Mouse (Mus musculus) lung, embryonic 16.5 days (tissue): ENCODE measurements around the gene Napsa. TPM values are rescaled to one million over a fixed set of nuclear protein-coding genes. Genes with fewer than 3 reads are reported as not detected.

Experiments
- ATAC-seq: fragments of 200-750 bp; cut with Nextera tagmentation; 2 replicates; pipeline ENCODE4 v1.8.0; 2017; ENCODE audit warnings: low read depth, mild to moderate bottlenecking, moderate library complexity
- H3K27ac ChIP-seq: fragments of 300-500 bp; sonication (generic); 2 replicates; pipeline ENCODE4 v1.5.1; 2014; ENCODE audit warnings: mild to moderate bottlenecking, control low read depth, low read length
- H3K27me3 ChIP-seq: fragments of 300-500 bp; sonication (generic); 2 replicates; pipeline ENCODE4 v1.6.1; 2014; ENCODE audit warnings: low read depth, low read length, mixed read lengths; ENCODE audit not compliant: control insufficient read depth, insufficient read depth
- H3K36me3 ChIP-seq: fragments of 300-500 bp; sonication (generic); 2 replicates; pipeline ENCODE4 v1.6.1; 2014; ENCODE audit warnings: low read length; ENCODE audit not compliant: control insufficient read depth, insufficient read depth
- H3K4me1 ChIP-seq: fragments of 300-500 bp; sonication (generic); replicated peaks from 2 replicates; pipeline ENCODE4 v1.6.1; 2014; ENCODE audit warnings: low read length, mixed read lengths; ENCODE audit not compliant: control insufficient read depth, insufficient read depth
- H3K4me2 ChIP-seq: fragments of 300-500 bp; sonication (generic); 2 replicates; pipeline ENCODE4 v1.6.1; 2014; ENCODE audit warnings: low read depth, low read length, control low read depth
- H3K4me3 ChIP-seq: fragments of 300-500 bp; sonication (generic); 2 replicates; pipeline ENCODE4 v1.5.1; 2014; ENCODE audit warnings: mild to moderate bottlenecking, low read length, control low read depth
- H3K9ac ChIP-seq: fragments of 300-500 bp; sonication (generic); 2 replicates; pipeline ENCODE4 v1.6.1; 2014; ENCODE audit warnings: low read length, control low read depth
- H3K9me3 ChIP-seq: fragments of 300-500 bp; sonication (generic); 2 replicates; pipeline ENCODE4 v1.6.1; 2016; ENCODE audit warnings: low read length; ENCODE audit not compliant: control insufficient read depth
- whole genome bisulfite sequencing: fragments of 180-500 bp; shearing (Covaris S2); extraction: QIAGEN DNeasy Blood & Tissue Kit; methylation state at CpG from one replicate; pipeline ENCODE4 v1.1.7; 2014; 5-methylcytosine and 5-hydroxymethylcytosine counted together
- polyA plus RNA-seq: library from polyadenylated mRNA; unstranded; fragments of >200 nt; fragmentation: Nextera tagmentation; extraction: Ambion mirVana; gene quantifications from 2 replicates; pipeline ENCODE4 v1.2.1, GENCODE M21; 2015

Gene Napsa
- polyA plus RNA-seq, 1 experiment from 2014 or later = 93.0 TPM

DNA sequence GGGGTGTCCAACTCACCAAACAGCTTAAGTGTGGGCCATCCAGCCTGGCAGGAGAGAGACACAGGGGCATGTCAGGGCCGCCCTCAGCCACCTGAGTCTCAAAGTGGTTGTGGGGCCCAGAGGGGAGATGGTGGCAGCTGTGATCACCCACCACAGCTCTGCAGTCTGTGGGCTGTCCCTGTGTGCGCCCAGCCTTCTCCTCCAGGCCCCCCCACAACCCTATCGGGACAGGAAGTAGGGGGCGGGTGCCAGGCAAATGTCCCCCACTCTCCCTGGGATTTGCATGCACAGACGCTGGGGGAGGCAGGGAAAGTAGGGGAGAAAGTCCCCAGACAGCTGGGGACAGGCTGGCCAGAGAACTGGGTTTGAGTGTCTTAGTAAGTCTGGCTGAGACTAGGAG lies 41.0 kb upstream of the Napsa start:
- Histone ChIP-seq H3K9ac (no peak overlapping the region), H3K9me3 (no peaks in the 10 kb centered on the region), H3K27me3 (peaks cover 3% of the 10 kb centered on the region; the same call in 1 of the 2 replicates), H3K4me1 (peaks cover 5% of the 10 kb centered on the region; the same call in 1 of the 2 replicates), H3K27ac (no peak overlapping the region), H3K36me3 (peaks cover 15% of the 10 kb centered on the region), H3K4me3 (no peak overlapping the region), H3K4me2 (no peak overlapping the region)
- no peak for ATAC-seq
- 19% methylated on average over 5 of the region's 5 CpGs for WGBS

DNA sequence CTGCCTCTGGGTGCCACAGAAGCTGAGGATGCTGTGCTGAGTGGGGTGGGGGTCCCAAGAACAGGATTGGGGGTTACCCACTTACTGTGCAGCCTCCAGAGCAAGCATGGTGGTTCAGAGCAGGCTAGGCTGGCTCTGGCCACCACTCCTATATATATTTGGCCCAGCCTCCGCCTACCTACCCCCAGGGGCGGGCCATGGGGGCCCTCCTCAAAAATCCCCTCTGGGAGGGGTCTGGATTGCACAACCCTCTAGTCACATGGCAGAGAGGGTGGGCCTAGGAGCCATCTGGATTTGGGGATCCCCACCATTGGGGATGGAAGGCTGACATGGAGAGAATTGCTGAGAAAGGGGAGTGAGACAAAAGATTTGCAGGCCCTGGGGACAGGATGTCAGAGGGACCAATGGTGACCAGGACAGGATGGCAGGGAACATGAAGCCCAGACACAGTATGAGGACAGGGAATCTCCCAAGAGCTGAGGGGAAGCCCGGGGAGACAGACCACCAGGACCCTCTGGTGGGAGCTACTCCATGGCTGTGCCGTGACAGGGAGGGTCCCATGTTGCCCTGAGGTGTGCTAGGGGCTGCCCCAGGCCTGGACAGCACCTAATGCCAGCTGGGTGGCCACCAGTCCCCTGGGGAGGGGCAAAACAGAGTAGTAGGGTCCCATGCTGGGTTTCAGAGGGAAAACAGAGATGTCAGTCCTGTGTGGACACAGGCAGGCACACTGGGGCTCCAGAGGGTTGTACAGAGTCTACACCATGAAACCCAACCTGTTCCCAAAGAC lies 40.0 kb upstream of the Napsa start, which contains the start of gene Spib:
Spib (minus strand) TSS at position 126 of the 787 bp plus-strand sequence.
- no peak within 1 kb of the TSS for H3K27ac ChIP-seq
- no peak within 1 kb of the TSS for H3K9ac ChIP-seq
- H3K4me2 ChIP-seq = no peak within 1 kb of the TSS
- peaks cover 3% of the 10 kb centered on the region; the same call in 1 of the 2 replicates for H3K27me3 ChIP-seq
- H3K36me3 ChIP-seq = peaks cover 23% of the 10 kb centered on the region
- H3K4me1 ChIP-seq = peaks cover 5% of the 10 kb centered on the region; the same call in 1 of the 2 replicates
- WGBS = 73% methylated on average over 4 of the region's 4 CpGs
- no peaks in the 10 kb centered on the region for H3K9me3 ChIP-seq
- no peak within 1 kb of the TSS for H3K4me3 ChIP-seq
- ATAC-seq = no peak

DNA sequence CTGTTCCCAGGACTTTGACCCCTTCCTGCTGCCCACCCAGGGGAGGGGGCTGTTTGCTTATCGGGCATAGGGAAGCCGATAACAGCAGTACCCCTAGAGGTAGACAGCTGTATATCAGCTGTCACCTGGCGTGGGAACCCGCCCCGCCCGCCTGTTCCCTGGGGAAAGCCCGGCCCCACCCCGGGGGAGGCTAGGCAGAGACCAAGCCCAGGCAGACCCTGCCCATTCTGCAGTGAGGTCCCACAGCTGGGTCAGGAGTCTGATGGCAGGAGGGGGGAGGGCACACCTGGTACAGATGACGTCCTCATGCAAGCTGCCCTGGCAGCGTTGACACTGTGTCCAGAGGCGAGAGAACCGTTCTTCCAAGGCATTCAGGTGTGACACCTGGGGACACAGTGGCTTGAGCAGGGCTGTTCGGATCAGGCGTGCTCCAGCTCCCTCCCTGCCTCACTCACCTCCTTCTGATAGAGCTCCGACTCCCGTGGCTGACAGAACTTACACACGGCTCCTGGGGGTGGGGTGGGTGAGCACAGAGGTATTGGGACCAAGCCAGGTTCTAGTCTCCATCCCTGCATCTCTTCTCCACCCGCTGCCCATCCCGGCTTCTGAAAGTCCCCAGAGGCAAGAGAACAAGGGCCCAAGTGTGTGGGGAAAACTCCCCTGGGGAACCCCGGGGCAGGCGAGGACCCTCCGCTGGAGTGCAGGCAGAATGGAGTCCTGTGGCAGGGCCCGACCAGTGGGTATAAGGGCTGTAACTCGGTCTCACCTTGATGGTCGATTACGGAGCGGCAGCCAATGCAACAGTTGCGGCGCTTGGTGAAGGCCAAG lies 39.0 kb upstream of the Napsa start:
- Histone ChIP-seq H3K4me2 (no peak overlapping the region), H3K4me1 (no peaks in the 10 kb centered on the region), H3K27me3 (peaks cover 3% of the 10 kb centered on the region; the same call in 1 of the 2 replicates), H3K9ac (no peak overlapping the region), H3K27ac (no peak overlapping the region), H3K36me3 (peaks cover 31% of the 10 kb centered on the region), H3K9me3 (no peaks in the 10 kb centered on the region), H3K4me3 (no peak overlapping the region)
- no peak for ATAC-seq
- WGBS = 81% methylated on average over 29 of the region's 29 CpGs

DNA sequence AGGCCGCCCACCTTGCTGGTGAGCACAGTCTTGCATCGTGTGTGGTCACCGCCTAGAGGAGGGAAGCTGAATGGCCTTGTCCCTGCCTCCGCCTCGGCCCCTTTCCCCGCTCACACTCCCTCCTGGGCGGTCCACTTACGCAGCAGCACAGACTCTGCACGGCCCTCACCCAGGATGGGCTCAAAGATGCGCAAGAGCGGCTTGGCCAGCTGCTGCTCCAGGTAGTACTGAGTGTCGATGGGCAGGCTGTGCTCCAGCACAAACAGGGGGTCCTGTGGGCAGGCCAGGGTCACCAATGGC lies 38.5 kb upstream of the Napsa start:
- Histone ChIP-seq H3K4me1 (no peaks in the 10 kb centered on the region), H3K27ac (no peak overlapping the region), H3K4me2 (no peak overlapping the region), H3K27me3 (peaks cover under 1% of the 10 kb centered on the region; the same call in 1 of the 2 replicates), H3K4me3 (no peak overlapping the region), H3K36me3 (peaks cover 36% of the 10 kb centered on the region), H3K9ac (no peak overlapping the region), H3K9me3 (no peaks in the 10 kb centered on the region)
- ATAC-seq = no peak
- WGBS = 78% methylated on average over 12 of the region's 12 CpGs

DNA sequence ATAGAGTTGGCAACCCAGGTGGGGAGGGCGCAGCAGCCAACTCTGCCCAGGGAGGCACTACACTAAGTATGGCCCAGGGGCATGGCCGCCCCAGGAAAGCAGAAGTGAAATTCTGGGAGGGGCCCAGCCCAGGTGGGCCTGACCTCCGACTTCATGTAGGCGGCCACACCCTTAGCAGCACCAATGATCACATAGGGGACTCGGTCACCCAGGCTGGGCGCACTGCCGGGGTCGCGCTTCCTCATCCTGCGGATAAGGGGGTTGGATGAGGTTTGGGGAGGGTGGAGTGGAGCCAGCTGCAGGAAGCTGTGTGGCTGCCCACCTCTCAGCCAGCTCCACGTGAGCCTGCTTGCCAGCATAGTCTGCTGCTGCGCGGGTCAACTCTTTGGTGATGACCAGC lies 37.9 kb upstream of the Napsa start:
- Histone ChIP-seq H3K27me3 (no peaks in the 10 kb centered on the region), H3K4me1 (no peaks in the 10 kb centered on the region), H3K27ac (no peak overlapping the region), H3K9me3 (no peaks in the 10 kb centered on the region), H3K4me3 (no peak overlapping the region), H3K36me3 (peaks cover 40% of the 10 kb centered on the region), H3K9ac (no peak overlapping the region), H3K4me2 (no peak overlapping the region)
- WGBS = 86% methylated on average over 13 of the region's 13 CpGs
- no peak for ATAC-seq

DNA sequence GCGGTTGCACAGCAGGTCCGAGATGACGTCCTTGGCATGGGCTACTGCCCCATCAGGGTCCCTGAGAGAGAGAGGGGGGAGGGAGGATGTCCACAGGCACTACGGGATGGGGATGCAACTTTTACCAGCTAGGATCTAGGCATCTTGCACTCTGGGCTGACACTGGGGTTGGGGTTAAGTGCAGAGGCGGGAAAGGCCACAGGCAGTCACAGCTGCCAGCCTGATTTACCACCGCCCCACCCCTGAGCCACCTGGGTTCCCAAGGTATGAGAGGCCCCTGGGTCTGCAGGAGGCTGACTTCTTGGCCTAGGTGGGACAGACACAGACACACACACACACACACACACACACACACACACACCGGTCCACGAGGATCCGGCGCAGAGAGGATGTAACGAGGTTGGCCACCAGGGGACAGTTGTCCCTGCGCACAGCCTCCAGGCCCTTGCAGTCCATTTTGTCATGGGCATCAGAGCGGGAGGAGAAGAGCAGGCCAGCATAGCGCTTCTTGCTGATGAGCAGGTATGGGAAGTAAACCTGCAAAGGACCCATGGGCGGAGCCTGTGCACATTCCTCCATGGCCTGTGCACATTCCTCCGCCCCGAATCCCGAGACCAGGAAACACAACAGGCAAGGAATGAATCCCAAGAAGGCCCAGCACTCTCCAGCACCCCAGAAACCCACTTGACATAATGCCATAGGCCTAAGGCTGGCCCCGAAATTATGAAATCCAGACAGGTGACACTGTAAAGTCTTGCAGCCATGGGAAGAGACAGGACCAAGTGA lies 37.3 kb upstream of the Napsa start:
- H3K27ac ChIP-seq = no peak overlapping the region
- no peak overlapping the region for H3K4me3 ChIP-seq
- peaks cover 45% of the 10 kb centered on the region for H3K36me3 ChIP-seq
- H3K4me2 ChIP-seq = no peak overlapping the region
- no peaks in the 10 kb centered on the region for H3K27me3 ChIP-seq
- WGBS = 82% methylated on average over 19 of the region's 19 CpGs
- no peak for ATAC-seq
- H3K4me1 ChIP-seq = no peaks in the 10 kb centered on the region
- no peaks in the 10 kb centered on the region for H3K9me3 ChIP-seq
- H3K9ac ChIP-seq = no peak overlapping the region

DNA sequence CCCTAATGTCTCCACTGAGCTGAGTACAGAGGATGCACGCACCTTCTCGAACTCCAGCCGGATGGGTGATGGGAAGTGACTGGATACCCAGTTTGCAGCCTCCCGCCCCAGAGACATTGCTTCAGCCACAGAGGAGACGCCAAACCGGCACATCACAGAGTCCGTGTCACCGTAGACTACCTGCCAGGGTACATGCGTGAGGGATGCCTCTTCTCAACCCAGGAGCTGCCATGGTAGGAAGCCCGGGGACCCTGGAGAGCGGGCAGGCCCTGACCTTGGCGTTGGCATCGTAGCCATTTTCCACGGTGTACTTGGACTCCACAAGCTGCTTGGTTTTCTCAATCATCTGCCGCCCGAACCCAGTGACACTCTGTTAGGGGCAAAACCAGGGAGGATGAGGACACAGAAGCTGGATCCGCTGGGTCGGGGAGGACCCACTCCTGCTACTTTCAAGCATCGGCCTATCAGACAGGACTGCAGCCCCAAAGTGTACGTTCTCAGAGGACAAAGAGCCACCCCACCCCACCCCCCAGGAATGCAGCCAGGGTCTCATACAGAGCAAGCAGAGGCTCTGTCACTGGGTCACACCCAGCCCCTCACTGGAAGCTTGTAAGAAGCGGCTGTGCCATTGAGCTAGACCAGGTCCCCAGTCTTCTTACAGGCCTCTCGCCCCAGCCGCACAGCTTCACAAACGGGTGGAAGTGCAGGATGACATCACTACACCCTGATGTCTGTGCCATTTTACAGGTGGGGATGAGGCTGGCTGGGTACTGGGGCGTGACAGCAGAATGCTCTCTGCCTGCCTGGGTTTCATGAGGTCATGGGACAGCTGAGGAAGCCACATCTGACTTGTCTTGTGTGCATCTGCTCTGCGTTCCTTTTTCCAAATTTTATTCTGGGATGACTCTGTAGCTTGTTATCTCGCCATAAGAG lies 36.3 kb upstream of the Napsa start:
- H3K36me3 ChIP-seq = peaks cover 50% of the 10 kb centered on the region
- WGBS = 90% methylated on average over 27 of the region's 27 CpGs
- no peak overlapping the region for H3K4me3 ChIP-seq
- no peaks in the 10 kb centered on the region for H3K9me3 ChIP-seq
- no peak for ATAC-seq
- no peak overlapping the region for H3K27ac ChIP-seq
- no peak overlapping the region for H3K9ac ChIP-seq
- H3K4me1 ChIP-seq = no peaks in the 10 kb centered on the region
- H3K27me3 ChIP-seq = no peaks in the 10 kb centered on the region
- no peak overlapping the region for H3K4me2 ChIP-seq

DNA sequence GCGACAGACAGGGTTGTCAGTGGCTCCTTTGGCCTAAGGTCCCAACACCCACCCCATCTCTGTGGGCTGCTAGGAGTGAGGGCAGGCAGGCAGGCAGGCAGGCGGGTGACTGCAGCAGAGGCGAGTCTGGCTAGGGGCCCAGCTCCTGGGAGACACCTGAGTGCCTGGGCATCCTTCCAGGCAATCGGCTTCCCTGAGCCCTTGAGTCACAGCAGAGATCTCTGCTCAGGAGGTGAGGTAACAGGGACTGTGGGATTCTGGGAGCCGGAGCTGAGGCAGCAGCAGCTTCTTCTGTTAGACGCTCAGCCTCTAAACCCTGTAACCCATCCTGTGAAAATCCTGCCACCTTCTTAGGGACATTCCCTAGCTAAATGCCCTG lies 35.6 kb upstream of the Napsa start:
- Histone ChIP-seq H3K9ac (no peak overlapping the region), H3K27ac (no peak overlapping the region), H3K36me3 (peaks cover 54% of the 10 kb centered on the region), H3K4me3 (no peak overlapping the region), H3K9me3 (no peaks in the 10 kb centered on the region), H3K4me2 (no peak overlapping the region), H3K27me3 (no peaks in the 10 kb centered on the region), H3K4me1 (no peaks in the 10 kb centered on the region)
- no peak for ATAC-seq
- 75% methylated on average over 6 of the region's 6 CpGs for WGBS
